Mouse (Mus musculus) G1E (cell line): ENCODE measurements around the gene Tlr12.

Source experiments
- CTCF ChIP-seq: IDR thresholded peaks from 2 replicates; pipeline ENCODE4 v1.5.1; 2012; ENCODE audit warnings: low read depth, low read length, inconsistent platforms, mixed read lengths
- GATA1 ChIP-seq: IDR thresholded peaks from 2 replicates; pipeline ENCODE4 v1.6.1; 2012; ENCODE audit warnings: borderline replicate concordance, low read length, inconsistent platforms, mixed read lengths
- GATA2 ChIP-seq: IDR thresholded peaks from 2 replicates; pipeline ENCODE4 v1.6.1; 2012; ENCODE audit warnings: low read depth, low read length, inconsistent platforms, borderline replicate concordance
- POLR2AphosphoS5 ChIP-seq: IDR thresholded peaks from 2 replicates; pipeline ENCODE4 v1.6.1; 2012; ENCODE audit warnings: low read depth, low read length, inconsistent platforms; ENCODE audit not compliant: insufficient replicate concordance

DNA sequence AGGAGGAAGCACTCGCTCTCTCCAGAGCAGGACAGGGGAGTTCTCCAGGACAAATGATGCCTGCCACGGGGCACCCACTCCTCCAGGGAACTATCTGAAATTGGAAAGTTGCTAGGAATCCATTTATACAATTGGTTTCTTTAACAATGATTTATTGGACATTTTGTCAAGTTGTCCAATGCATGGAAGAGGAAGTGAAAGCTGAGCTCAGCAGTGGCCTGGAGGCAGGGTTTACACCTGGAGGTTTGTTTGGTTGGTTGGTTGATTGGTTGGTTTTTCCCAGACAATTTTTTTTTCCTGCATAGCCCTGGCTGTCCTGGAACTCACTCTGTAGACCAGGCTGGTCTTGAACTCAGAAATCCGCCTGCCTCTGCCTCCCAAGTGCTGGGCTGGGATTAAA lies 45.6 kb upstream of the Tlr12 start:
- TF ChIP-seq CTCF (no peak), GATA1 (no peak), POLR2AphosphoS5 (no peak), GATA2 (no peak)
